Mouse (Mus musculus) 416B (cell line): Measurements from ENCODE around the gene Ccnyl1.
A peak's percentile ranks its signal among the peaks of the same experiment; 100 is the strongest.
"Not testable (repeated sequence)": the region's sequence is repeated elsewhere in the genome, so short reads cannot be mapped to it uniquely, and the experiment has no call there.

Source experiments
- DNase-seq: peaks from one replicate; pipeline ENCODE4 v3.0.0; 2011; ENCODE audit warnings: low read depth

The Ccnyl1 gene

DNA sequence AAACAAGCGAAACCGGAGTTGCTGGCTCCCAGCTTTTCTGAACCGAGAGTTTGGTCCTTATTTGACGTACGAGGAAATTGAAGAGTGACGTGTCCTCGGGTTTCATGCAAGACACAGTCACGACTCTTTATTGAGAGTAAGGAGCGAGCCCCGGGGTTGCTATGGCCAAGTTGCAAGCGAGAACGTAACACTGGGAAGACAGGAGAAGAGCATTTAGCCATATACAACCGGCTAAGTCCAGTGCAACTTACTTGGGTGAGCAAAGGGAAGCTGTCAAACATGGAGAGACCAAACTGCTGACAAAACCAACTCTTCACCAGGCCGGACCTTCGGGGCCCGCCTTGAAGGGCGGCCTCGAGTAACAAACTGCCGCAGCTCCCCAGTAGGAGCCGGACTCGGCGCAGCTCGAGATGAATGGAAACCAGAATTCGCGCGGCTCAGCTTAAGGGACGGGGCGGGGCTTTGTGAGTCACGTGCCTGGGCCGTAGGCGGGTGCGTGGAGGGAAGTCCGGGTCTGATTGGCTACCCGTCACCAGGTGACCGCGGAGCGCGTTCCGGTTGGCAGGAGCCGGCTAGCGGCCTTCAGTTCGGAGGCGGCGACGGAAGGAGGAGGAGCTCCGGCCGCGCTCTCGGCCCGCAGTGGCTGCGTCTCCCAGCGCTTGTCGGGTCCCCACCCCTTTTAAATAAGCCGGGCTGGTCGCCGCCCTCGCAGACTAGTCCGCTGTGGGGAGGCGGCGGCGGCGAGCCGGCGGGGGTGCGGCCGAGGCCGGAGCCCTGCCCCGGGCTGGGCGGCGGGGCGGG lies at the start of gene Ccnyl1:
Gene Ccnyl1 (plus strand): TSS at position 243 of the 801 bp plus-strand sequence.
- peak; percentile 99 for DNase-seq

DNA sequence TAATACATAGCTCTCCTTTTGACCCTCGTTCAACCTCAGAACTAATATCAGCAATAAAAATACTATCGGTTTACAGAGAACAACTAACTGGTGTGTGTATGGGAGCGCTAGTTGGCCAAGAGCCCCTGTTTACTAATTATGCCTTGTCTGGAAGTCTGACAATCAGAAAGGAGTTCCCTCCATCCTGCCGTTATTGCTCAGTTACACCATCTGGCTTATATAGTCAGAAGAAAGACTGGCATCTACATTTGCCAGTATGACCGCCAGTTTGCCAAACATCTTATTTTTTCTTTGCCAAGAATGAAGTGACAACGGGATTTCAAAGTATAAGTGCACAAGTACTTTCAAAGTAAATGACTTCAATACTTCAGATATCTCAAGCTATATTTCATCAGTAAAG lies 49.2 kb upstream of the Ccnyl1 start:
- no peak for DNase-seq

DNA sequence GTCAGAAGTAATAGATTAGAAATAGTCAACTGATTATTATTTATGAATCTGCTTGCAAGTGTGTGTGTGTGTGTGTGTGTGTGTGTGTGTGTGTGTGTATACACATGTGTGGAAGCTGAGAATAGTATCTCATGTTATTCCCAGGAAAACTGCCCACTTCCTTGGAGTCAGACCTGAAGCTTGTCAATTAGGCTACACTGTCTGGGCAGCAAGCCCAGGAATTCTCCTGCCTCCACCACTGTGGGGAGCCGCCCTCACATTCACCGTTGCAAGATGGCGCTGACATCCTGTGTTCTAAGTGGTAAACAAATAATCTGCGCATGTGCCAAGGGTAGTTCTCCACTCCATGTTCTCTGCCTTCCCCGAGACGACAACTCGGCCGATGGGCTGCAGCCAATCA lies 47.7 kb upstream of the Ccnyl1 start:
- not testable (repeated sequence) for DNase-seq

DNA sequence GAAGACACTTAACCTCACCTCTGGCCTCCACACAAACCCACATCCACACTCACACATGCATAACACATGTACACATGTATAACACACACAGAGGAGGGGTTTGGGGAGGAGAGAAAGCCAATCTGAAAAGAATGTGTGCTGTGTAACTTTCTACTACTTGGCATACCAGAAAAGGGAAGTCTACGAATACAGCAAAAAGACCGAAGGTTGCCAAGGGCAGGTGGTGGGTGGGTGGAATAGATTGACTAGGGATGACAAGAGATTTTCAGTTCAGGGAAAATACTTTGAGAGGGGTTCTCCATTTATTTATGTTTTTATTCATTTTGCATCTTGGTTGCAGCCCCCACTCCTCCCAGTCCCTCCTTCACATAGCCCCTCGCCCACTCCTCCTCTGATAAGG lies 45.7 kb upstream of the Ccnyl1 start:
- no peak for DNase-seq

DNA sequence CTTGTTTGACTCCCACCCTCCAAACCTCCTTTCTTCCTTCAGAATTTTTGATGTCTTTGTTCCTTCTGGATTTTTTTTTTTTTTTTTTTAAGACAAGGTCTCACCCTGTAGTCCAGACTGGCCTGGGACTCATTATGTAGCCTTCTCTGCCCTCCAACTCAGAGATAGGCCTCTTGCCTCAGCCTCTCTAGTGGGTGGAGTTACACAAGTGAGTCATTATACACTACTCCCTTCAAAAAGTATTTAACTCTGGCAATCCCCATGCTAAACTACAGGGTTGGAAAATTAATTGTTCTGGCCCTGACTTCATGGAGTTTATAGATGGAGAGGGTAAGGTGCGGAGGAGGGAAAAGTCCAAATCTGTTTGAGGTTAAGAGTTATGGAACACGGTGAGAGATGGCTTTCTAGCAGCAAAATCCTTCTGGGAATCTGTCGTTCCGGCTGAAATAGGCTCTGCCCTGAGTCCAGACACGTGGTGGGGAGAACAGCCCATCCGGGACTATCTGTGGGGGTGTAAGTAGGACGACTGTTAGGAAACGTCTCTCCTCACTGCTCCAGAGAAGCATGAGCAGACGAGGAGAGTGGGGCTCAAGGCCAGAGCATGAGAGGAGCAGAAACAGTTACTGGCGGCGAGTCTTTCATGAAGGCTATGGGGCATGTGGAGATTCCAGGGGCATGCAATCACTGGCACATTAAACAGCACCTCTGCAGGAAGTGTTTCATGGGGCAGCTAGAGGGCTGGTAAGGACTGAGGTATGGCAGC lies 40.7 kb upstream of the Ccnyl1 start:
- DNase-seq, result no peak

DNA sequence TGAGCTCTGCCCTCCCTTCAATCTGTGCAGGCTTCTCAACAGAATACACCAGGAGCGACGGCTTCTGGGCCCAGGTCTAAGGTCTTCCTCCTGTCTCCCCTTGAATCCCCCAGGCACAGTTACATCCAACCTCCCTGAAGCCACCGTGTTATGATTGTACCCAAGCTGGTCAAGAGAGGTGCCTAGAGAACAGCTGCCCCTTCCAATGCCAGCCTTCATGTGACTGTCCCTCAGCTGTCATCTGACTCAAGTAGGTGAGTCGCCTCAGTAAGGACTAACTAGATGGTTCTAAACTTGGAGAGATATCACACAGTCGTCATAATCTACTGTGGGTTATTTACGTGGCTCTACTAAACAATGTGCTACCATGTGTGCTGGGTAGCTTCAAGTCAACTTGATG lies 36.6 kb upstream of the Ccnyl1 start:
- DNase-seq, result no peak

DNA sequence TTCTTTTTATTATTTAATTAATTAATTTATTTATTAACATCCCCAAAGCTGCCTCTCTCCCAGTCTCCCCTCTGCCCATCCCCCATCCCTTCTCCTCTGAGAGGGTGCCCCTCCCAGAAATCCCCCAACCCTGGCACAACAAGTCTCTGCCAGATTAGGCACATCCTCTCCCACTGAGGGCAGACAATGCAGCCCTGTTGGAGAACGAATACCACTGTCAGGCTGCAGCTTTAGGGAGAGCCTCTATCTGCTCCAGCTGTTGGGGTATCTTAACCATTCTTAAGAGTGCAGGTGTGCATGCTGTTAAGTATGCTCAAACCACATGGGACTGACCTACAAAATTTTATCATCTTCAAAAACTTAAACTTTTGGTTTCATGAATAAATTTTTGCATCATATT lies 34.8 kb upstream of the Ccnyl1 start:
- DNase-seq, result no peak

GRCm38 (mm10) chr1:64656423-64657129 lies 33.7 kb upstream of the Ccnyl1 start:
- peak; percentile 64 for DNase-seq

DNA sequence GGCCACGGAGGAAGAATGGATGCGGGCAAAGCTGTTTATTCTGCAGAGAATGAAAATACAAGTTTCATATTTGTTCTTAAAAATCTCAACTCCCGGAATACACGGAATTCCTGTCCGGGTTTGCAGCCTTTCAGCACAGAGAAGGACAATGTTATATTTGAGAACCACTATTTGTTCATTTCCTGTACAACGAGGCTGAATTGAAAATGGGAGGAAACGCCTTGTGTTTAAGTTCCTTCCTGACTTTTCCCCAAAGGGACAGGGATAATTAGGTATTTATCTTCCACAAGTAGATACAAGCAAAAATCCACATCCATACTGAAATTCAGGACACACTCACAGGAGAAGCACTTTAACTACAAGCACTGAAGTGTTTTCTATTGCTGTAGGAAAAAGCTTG lies 31.4 kb upstream of the Ccnyl1 start:
- DNase-seq, result no peak

DNA sequence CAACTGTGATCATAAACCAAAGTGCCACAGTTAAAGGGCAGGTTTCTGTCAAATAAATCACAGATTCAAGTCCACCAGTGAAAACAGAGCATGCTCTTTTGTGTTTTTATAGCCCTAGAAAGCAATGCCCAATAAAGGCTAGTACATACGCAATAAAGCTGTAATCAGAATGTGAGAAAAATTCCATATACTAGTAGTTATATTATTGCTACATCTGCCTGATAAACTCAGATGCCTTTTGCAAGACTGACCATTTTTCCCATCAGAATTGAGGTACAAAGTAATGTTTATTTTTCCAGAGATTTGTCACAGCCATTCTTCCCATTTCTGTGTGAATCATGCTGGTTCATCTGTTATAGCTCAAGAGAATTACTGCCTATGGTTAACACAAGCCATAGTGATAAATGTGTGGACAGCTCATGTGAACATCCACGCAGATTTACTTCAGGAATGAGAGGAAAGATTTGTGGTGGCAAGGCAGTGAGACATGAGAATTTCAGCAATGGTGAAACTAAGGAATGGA lies 23.1 kb upstream of the Ccnyl1 start:
- DNase-seq, result no peak

DNA sequence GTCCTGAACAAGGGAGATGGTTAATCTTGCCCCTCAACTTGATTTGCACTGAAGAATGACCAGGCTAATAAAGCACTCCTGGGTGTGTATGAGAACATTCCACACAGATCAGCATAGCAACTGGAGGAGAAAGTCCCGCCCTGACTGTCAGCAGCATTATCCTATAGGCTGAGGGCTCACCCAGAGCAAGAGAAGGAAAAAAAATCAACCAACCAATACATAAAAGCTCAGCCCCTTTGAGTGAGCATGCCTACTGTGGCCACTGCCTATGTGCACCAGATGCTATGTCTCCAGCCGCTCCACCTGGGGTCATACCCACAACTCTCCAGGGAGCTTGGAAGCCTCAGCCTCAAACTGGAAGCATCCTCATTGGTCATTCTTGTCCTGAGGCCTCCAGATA lies 20.8 kb upstream of the Ccnyl1 start:
- DNase-seq, result no peak

- no peak for DNase-seq
These were observed 16.3 kb upstream of the Ccnyl1 start for GRCm38 (mm10) chr1:64673931-64674330.

- DNase-seq, result no peak
These were observed 14.0 kb upstream of the Ccnyl1 start for GRCm38 (mm10) chr1:64676060-64676839.

GRCm38 (mm10) chr1:64681499-64681898 lies 8.8 kb upstream of the Ccnyl1 start:
- no peak for DNase-seq

DNA sequence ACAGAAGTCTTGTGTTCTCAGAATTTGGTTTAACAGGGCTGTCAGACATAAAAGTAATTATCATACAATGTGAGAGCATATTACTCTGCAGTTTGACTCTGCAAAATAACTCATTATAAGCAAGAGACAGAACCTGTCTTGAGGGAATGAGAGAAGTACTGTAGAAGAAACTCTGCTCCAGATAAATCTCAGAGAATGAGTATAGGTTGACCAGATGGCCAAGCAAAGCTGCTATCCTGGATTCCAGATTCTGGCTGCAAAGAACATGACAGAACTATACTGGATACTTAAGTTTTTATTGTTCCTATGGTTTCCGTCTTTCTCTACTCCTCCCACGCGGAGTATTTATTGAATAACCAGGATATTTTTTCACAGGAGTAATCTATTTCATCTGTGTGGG lies 7.2 kb upstream of the Ccnyl1 start:
- DNase-seq, result no peak

GRCm38 (mm10) chr1:64684440-64684839 lies 5.8 kb upstream of the Ccnyl1 start:
- DNase-seq, result no peak

- peak; percentile 79 for DNase-seq
These were observed 2.2 kb upstream of the Ccnyl1 start for GRCm38 (mm10) chr1:64688046-64688445.

- no peak for DNase-seq
These were observed 568 bp upstream of the Ccnyl1 start for GRCm38 (mm10) chr1:64689561-64690212.

DNA sequence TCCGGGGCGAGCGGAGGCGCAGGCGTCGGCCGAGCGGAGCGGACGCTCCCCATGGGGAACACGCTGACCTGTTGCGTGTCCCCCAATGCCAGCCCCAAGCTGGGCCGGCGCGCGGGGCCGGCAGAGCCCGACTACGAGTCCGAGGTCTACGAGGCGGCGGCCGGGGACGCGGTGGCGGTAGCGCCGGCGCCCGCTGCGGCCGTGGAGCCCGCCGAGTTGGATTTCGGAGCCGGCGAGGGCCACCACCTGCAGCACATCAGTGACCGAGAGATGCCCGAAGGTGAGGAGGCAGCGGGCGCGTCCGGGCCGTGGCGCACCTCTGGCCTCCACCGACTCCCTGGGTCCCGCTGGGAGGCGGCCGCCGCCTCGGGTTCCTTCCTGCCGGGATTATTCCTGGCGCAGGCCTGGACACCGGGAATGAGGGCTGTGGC lies 881 bp downstream of the Ccnyl1 start:
- DNase-seq, result no peak

GRCm38 (mm10) chr1:64691581-64691980 lies 1.3 kb downstream of the Ccnyl1 start:
- peak; percentile 40 for DNase-seq

GRCm38 (mm10) chr1:64695156-64695555 lies 4.9 kb downstream of the Ccnyl1 start:
- DNase-seq, result no peak
